Mouse (Mus musculus): Measurements from ENCODE around the gene Tpm1.

- TF ChIP-seq CTCF (conservative IDR thresholded peaks at IDR 0.05; ENCODE audit: insufficient read depth, insufficient read length, low read depth, low read length) (no peak), POLR2A (IDR thresholded peaks at IDR 0.05; ENCODE audit: low read depth, low read length) (no peak)
These were observed 42.8 kb downstream of the Tpm1 start for GRCm38 (mm10) chr9:67006376-67006775.
